Mouse (Mus musculus): ENCODE data around the gene Tenm3.
A peak's percentile ranks its signal among the peaks of the same experiment; 100 is the strongest.

Tenm3 gene

DNA sequence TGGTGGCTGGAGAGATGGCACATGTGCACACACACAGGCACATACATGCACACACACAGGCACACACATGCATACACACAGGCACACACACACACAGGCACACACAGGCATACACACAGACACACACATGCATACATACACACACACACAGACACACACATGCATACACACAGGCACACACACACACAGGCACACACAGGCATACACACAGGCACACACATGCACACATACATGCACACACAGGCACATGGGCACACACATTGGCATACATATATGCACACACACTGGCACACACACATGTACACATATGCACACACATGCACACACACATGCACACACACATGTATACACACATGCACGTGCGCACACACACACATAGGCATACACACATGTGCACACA lies 271.4 kb downstream of the Tenm3 start:
- no peak for DNase-seq

DNA sequence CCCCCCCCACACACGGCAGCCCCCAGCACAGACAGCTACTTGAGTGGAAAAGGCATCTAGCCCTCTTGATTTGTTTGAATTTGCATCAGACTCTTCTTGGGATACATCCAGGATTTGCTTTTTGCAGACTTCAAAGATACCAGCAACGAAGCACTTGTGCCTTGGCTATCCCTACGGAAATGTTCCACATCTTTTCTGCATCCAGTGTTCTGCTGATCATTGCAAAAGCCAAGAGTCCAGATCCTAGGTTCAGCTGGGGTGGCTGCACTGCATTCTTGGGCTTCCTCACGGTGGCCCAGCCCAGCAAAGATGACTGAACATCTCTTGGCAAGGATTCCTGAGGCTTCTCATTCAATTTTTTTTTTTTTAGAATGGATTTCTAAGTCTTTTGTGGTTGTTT lies 275.1 kb downstream of the Tenm3 start:
- DNase-seq, result no peak

DNA sequence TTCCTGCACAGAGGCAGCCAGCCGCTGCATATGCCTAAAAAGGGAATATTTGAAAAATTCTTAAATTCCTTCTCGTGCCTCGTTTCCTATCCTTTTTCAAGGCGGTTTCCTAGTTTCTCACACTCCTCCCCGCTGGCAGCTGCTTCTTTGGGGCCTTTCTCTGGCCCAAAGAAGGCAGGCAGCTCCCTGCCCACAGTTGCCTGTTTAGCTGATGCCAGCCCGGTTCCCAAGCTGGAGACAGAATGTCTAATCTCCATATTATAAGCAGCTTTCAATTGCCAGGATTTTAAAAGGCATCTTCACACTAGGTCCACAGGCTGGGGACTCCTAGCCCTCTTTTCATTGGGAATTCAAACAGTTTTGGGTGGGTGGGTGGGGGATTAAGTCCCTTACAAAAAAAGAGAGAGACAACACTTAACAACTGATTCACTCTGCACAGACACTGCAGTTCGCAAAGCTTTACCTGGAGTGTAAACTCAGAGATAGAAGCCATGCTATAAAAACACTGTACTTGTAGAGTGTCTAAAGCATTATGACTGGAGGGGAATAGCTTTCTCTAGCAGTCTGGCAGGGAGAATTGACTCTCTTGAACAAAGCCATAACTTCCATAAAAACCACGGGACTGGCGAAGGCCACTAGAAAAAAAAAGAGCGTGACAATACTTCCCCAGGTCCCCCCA lies 275.7 kb downstream of the Tenm3 start:
- no peak for DNase-seq

DNA sequence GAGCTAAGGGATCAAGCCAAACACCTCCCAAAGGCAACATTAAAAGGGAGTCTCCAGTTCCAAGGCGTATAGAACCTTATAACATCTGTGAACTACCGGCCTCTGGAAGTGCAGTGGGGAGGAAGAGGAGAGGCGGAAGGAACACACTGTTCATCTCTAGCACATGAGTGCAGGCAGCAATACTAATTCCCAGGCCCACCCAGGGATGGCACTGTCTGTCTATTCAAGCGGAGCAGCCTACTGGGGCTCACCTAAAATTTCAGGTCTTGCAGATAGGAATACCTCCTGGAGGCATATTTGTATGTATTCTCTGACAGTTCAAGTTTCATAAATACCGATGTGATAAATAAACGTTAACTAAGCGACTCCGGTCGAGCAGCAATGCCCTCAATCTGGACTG lies 283.5 kb downstream of the Tenm3 start:
- no peak for DNase-seq

DNA sequence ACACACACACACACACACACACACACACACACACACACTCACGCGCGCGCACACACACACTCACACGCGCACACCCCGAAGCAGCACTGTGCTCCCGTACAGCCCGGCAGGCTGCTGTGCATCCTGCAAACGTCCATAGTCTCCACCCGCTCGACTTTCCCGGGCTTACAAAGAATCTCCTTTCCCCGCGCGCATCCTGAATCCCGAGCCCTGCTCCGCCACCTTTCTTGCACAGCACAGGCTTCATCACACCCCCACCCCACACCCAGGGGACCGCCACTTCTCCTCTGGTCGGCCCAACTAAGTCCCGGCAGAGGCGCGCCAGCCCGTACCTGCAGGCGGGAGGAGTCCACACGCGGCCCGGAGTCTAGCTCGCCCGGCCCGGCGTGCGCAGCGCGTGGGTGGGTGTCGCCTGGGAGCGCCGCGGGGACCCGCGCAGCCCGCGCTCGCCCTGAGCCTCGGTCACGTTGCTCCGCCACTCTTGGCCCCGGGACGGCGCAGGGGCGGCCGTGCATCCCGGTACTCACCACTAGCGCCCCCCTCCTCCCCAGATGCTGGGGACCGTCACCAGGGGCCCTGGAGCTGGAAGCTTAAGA lies 288.1 kb downstream of the Tenm3 start:
- DNase-seq, result peak in 1 of 2 experiments; percentile 31

DNA sequence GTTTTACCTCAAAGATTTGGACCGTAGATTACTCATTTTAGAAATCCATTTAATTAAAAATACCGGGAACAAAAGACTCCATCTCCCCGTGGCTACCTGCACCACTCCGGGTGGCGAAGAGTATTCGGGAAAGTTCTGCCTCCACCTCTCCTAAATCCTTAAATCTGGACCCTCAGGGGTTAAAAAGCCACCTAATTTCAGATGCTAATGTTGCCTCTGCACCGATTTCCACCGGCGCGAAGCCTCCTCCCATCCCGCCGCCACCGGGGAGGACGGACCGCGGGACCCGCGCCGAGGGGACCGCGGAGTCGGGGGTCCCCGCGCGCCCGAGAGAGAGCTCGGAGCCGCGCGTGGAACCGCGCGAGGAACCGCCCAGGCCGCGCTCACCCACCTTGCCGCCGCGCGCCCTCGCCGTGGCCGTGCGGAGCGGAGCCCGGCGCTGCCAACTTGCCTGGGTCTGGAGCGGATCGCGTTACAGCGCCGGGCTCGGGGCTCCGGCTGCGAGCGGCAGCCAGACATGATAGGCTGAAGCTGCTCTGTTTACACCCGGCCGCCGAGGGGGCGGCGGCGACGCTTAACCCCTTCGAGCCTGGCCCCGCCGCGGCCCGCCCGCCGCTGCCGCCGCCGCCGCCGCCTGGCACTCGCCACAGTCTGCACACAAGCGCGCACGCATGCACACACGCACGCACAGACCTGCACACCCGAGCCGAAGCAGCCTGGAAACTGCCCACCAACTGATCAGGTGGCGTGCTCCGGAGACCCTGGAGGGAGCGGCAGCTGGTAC lies 288.8 kb downstream of the Tenm3 start:
- peak; percentile 50 to 77 for DNase-seq

DNA sequence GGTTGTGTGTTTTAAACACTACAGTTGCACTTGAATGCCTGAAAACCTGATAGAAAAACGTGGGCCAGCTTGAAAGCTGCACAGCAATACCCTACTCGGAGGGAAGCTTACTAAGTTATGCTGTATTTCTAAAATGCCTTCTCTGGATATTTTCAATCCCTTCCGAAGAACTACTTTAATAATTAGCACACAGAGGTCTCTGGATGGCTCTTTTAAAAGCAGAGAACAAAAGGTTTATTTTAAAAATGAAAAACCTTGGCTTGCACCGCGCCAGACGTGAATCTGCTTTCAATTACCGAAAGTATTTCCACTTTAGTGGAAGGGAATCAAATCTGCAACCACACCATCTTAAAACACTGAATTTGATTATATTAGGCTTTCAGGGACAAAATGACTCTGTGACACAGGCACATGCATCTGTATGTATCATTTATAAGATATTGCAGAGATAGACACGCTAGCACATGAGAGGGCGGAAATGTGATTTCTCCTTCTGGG lies 289.9 kb downstream of the Tenm3 start:
- no peak for DNase-seq

DNA sequence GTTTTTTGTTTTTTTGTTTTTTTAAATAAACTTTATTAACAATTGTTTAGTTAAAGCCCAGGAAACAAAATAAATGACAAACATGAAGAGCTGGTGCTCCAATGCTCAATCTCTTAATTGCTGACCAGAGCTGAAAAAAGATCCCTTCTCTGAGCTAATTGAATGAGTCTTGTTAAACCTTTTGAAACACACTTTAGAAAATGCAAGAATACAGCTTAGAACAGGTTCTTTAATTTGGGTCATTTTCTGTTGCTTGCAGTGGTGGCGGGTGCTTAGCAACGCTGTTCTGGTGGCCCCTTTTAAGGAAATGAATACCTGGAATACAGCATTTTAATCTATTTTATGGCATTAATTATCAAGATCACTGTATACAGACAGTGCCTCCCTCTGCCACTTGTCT lies 291.4 kb downstream of the Tenm3 start:
- no peak for DNase-seq

DNA sequence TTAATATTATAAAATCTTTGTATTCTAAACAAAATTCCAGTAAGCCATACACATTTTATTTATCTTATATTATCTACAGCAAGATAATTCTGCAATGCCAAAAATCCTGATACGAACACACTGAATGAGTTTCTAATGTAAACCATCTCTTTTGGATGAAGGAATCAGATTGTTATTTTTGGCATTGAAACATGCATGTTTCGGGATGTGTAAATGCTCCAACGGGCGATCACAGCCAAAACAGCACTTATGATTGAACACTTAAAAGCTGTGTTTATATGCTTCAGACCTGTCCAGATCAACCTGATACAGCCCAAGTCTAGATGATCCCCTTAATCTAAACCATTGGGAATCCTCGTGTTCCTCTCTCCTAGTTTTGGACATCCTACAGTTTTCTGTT lies 292.4 kb downstream of the Tenm3 start:
- no peak for DNase-seq

DNA sequence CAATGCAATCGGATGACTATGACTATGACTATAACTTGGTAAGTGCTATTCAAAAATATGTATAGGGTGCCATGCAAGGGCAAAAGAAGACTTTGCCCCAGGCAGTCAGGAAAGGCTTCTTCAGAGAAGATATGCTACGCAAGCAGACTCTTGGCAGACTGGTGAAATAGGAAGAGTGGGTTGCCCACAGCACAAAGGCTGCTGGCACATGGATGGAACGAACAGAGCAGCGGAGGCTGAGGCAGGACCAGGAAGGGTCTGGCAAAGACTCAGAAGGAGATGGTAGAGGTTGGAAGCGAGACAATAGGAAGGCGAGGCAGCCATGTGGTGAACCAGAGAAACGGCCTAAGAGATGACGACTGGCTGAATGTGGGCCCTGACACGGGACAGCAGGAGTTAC lies 294.8 kb downstream of the Tenm3 start:
- no peak for DNase-seq

DNA sequence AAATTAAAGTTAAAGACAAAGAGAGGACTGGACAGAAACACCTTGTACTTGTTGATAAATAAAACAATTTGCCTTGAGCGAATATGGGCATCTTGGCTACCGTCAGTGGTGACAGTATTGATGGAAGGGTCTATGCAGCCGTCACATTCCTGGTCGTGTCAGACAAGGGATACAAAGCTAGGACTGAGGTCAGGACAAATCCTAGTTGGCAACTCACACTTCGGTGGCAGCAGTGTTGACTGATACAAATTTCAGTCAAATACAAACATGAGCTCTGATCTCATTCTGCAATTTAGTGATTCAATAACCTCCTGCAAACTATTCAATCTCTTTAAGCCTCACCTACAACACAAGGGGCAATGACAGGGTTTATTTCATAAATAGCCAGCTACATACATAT lies 298.1 kb downstream of the Tenm3 start:
- DNase-seq, result no peak

DNA sequence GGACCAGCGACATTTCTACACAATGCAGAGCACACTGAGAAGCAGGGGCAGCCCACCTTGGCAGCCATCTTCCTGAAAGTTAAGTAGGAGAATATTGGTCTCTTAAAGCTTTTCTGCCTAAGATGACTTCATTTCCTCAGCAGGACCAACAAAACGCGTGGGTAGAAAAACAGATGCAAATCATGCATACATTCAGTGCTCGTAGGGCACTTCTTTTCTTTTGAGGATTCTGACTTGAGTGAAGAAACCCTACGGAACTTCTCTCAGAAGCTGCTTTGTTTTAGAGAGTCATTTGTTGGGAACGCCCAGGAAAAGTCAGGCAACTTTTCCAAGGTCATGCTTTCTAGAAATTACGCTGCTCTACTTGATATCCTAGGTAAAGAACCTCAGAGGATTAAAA lies 298.9 kb downstream of the Tenm3 start:
- no peak for DNase-seq

DNA sequence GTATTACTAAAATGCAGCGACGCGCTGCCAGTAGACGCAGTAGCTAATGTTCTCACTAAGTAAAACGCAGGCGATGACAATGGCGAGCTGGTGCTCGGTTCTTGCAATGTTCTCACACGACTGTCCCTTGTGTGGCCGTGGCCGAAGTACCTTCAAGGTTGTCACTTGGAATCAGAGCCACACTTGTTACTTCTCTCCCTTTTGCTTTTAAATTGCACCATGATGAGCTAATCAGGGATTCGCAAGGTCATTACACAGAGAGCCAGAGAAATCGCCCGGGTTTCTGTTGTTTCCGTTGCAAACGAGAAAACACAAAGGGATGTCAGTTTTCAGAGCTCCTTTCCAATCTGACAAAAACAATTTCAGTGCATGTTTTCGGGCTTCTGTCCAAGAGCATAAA lies 301.6 kb downstream of the Tenm3 start:
- DNase-seq, result no peak

DNA sequence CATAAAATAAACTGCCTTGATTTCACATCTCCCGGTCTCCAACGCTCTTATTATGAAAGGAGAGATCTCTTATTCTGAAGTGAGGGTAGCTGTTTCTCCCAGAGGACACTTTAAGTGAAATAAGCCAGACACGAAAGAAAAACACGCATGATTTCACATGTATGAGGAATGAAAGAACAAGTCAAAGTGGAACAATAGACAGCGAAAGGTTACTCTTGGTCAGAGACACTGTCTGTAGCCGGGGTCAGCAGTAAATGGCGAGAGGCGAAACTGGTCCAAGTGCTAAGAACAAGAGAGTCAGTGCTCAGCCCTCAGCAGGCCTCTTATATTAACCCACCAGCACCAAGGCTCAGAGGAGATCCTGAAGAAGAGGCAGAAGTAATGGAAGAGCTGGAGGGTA lies 302.9 kb downstream of the Tenm3 start:
- no peak for DNase-seq

DNA sequence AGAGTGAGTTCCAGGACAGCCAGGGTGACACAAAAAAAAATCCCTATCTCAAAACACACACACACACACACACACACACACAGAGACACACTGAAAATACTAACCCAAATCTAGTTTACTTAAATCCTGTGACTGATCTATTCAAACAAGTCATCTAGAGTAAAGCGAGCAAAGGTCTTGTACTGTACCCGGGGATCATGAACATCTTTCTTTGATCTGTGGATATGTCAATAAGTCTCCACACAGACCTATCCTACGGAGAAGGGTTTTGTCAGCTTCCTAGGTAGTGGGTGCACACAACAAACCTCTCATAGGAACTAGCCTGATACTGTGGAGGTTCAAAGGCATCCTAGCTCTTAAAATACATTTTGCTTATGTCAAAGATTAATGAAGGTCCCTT lies 307.9 kb downstream of the Tenm3 start:
- no peak for DNase-seq

DNA sequence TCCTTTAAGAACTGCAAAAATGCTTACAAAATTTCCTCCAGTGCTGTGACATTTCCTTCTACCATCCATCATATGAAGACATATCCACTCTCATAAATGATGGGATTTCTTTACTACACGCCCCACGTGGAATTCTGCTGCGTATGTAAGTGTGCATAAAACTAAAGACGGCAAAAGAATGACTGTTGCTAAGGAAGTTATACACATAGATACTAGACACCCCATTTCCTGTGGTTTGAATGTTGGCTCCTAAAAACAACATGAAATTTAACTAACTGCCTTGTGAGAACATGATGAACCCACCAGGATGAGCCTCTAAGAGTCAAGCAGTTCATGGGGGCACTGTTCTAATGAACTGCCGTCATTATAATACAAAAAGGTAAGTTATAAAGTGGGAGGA lies 312.0 kb downstream of the Tenm3 start:
- DNase-seq, result no peak

DNA sequence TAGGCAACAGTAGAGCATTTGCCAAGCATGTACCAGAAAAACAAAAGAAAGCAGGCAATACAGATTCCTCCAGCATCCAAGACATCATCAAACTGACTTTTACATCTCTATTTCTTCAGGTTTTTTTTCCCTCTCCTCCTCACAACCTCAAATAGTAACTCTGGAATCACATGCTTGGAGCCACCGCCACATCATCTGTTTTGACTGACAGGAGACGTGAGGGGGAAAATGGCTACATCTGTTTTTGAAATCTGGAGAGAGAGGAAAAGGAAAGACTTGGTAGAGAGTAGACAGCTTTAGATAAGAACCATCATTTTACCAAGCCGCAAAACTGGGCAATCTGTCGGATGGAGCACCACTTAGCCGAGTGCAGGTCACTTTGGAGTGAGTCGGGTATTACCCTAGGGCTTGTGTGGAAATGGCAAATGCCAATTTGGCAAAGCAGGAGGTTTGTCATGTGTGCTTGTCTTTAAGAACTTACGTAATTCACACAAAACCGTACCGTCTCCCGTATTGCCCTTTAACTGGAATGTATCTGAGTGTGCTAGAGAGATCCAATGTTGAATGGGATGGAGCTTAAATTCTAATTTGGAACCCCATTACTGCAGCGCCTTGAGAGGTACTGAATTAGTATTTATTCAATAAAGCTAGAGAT lies 312.7 kb downstream of the Tenm3 start:
- DNase-seq, result no peak

DNA sequence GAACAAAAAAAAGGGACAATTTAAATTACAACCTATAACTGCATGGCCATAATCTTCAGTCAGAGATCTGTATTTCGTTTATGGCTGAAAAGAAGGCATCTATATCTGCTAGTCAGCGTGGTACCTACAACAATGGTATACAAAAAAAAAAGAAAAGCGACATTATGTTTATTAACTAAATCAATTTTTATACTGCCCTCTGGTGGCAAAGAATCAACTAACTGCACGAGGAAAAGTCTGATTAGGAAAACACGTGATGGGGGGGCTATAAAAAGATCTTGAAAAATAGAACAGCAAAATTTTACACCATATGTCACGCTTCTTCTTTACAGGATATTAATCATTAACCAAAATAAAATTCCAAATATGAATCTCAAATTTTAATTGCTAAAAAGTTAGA lies 316.3 kb downstream of the Tenm3 start:
- no peak for DNase-seq

DNA sequence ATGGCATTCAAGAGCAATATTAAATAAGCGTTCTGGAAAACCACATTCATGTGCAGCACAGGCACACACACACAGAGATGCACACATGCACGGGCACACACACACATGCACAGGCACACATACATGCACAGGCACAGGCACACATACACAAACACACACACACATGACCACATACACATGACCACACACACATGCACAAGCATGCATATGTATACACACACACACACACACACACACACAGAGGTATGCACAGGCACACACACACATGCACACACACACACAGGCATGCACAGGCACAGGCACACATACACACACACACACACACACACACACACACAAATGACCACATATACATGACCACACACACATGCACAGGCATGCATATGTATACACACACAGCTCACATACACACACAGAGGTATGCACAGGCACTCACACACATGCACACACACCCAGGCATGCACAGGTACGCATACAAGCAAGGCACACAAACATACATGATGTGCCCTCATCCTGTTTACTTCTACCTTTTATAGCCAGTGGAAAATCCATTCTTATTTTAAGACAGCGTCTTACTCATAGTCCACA lies 321.1 kb downstream of the Tenm3 start:
- DNase-seq, result no peak

DNA sequence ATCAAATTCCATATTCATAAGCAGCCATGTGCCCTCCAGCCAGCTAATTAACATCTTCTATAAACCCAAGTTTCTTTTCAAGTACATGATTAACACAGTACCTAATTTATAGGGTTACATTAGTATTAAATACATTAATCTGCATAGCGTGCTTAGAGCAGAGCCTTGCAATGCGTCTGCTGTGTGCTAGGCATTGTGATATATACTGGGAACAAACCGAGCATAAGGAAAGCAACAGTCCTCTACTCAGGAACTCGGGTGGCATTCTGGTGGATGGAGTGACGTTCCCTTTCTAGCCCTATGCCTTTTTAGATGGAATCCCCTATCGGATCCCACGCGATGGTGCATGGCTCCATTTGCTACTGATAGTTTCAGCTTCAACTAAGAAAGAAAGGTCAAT lies 321.7 kb downstream of the Tenm3 start:
- DNase-seq, result no peak

DNA sequence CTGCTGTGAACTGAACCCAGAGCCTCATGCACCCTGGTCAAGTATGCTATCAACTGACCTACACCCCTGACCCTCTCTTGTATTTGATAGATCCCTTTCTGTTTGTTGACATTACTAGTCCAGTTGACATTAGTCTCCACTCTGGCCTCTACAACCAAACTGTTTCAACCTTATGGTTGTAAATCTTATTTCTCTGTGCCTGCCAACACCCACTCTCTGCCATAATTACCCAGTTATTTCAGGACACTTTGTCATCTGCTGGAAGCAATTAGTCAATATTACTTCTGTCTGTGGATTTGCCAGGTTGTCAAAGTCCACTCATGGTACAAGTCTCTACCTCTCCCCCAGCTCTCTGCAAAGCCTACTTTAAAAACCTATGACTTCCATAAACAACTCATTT lies 326.3 kb downstream of the Tenm3 start:
- no peak for DNase-seq

DNA sequence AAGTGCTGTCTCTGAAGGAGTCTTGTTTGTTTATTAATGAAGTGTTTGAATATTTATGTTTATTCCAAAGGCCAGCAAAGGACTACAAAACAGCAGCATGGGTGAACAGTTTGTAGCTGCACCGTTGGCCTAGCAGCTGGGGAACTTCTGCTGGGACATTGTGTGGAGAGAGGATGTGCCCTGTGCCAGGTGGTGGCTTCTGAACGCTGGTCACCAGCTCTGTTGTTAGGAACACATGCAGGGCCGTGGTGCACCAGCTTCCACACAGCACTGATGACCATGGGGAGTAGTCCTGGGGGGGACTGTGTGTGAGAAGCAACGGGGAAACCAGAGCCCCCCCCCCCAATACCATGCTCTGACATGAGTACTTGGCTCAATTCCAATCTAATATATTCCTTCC lies 329.5 kb downstream of the Tenm3 start:
- no peak for DNase-seq

DNA sequence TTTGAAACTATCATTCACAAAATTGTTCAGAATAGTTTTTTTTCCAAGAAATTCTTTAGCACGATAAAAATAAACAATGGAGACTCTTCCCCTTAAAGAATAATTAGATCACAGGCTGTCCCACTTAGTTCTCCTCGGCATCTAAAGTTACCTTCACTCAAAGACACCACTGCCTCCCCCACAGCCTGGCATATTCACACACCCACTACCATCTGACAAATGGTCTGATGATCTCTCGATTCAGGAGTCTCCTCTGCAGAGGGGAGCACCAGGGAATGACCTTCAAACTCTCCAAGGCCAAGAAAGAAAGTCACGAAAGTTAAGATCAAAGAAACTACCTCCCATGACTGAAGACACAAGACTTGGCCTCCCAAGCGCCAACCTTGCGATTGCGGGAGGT lies 329.9 kb downstream of the Tenm3 start:
- no peak for DNase-seq
